Mouse (Mus musculus): ENCODE measurements around the gene Cep78.

Gene Cep78

GRCm38 (mm10) chr19:15910488-15910887 is 74.3 kb downstream of the Cep78 start:
- DNase-seq (ENCODE audit: low spot score in 2 of 2): no peak

- no peak for DNase-seq (ENCODE audit: low spot score in 2 of 2)
These were observed 76.8 kb downstream of the Cep78 start for GRCm38 (mm10) chr19:15908016-15908415.
